Mouse (Mus musculus) kidney, adult 8-10 months (tissue): ENCODE measurements around the gene Olfr1494.

Experiments
- DNase-seq, 2 experiments: peaks; one replicate each; pipeline ENCODE4 v3.0.0; 2022

Olfr1494 gene

GRCm38 (mm10) chr19:13739428-13739827 is at the start of gene Olfr1494:
Olfr1494 (plus strand) TSS chr19:13739728.
- DNase-seq = no peak

GRCm38 (mm10) chr19:13696968-13697367 is 42.6 kb upstream of the Olfr1494 start, which contains the start of gene Olfr1491:
Olfr1491 (plus strand) TSS chr19:13697268.
- no peak for DNase-seq

GRCm38 (mm10) chr19:13722978-13723377 is 16.6 kb upstream of the Olfr1494 start, which contains the start of gene Olfr1493-ps1:
Olfr1493-ps1 (plus strand) TSS chr19:13723278.
- DNase-seq = no peak

GRCm38 (mm10) chr19:13749366-13749765 is 9.8 kb downstream of the Olfr1494 start:
- DNase-seq = no peak

GRCm38 (mm10) chr19:13764306-13764705 is 24.8 kb downstream of the Olfr1494 start, which contains the start of gene Olfr1495:
Olfr1495 (plus strand) TSS chr19:13764606.
- no peak for DNase-seq

GRCm38 (mm10) chr19:13768565-13769276 is 29.2 kb downstream of the Olfr1494 start:
- no peak for DNase-seq

GRCm38 (mm10) chr19:13777578-13777977 is 38.0 kb downstream of the Olfr1494 start, which contains the start of gene Olfr1496:
Olfr1496 (plus strand) TSS chr19:13777878.
- no peak for DNase-seq

GRCm38 (mm10) chr19:13798102-13798501 is 58.6 kb downstream of the Olfr1494 start, which contains the start of gene Olfr1497:
Olfr1497 (minus strand) TSS chr19:13798202.
- DNase-seq = no peak
